7 mouse cellular contexts compared by ENCODE assay signal in genomic region chr1:60409928-60410817, GRCm38 (mm10). TPM values are rescaled to one million over a fixed set of nuclear protein-coding genes. Genes with fewer than 3 reads are reported as not detected.
DNase-seq lines count a peak whose midpoint lies in the region; ATAC-seq and TF ChIP-seq lines count a peak whose summit lies in the region.

No protein-coding gene starts in this region.

- H3K4me1 ChIP-seq in heart, embryonic 14.5 days (ENCODE audit: control insufficient read depth in 2 of 2, insufficient read depth in 2 of 2, low read length in 2 of 2): peaks cover 2 to 21% of the 10 kb centered on the region in 2 experiments; a peak in 3 of 4 replicates
- H3K4me1 ChIP-seq in lung, adult 2 months (ENCODE audit: control insufficient read depth, insufficient read depth, low read length): peaks cover 3% of the 10 kb centered on the region
- H3K4me1 ChIP-seq in olfactory bulb, adult 2 months (ENCODE audit: control insufficient read depth, insufficient read depth, low read length): no peaks in the 10 kb centered on the region

- H3K9ac ChIP-seq in heart, embryonic 14.5 days (ENCODE audit: low read length): peak overlapping the region; percentile 95

- peak overlapping the region; percentile 79 for H3K4me2 ChIP-seq in heart, embryonic 14.5 days (ENCODE audit: low read length)

- H3K4me3 ChIP-seq in heart, embryonic 14.5 days (ENCODE audit: control insufficient read depth in 1 of 2, insufficient read depth in 1 of 2, low read depth in 1 of 2, low read length in 2 of 2): peak overlapping the region; percentile 95
- peak overlapping the region; percentile 91 for H3K4me3 ChIP-seq in lung, adult 2 months (replicated peaks; ENCODE audit: extremely low read depth, low read depth, low read length)
- peak overlapping the region; percentile 58 for H3K4me3 ChIP-seq in olfactory bulb, adult 2 months (ENCODE audit: insufficient read depth, low read depth, low read length)

- peak; percentile 70 for ATAC-seq in heart, embryonic 14.5 days (ENCODE audit: insufficient number of reproducible peaks, insufficient read depth, low FRiP score, low read depth)

- H3K36me3 ChIP-seq in heart, embryonic 14.5 days (ENCODE audit: control insufficient read depth, insufficient read depth, low read length): no peaks in the 10 kb centered on the region

- H3K9me3 ChIP-seq in heart, embryonic 14.5 days (ENCODE audit: control insufficient read depth, low read length): no peaks in the 10 kb centered on the region

- H3K27ac ChIP-seq in heart, embryonic 14.5 days (replicated peaks in 1 of 2; ENCODE audit: control insufficient read depth in 1 of 2, insufficient read depth in 1 of 2, low read depth in 2 of 2, low read length in 2 of 2): peak overlapping the region; percentile 73 to 93
- peak overlapping the region; percentile 70 for H3K27ac ChIP-seq in olfactory bulb, adult 2 months (ENCODE audit: insufficient read depth, low read depth, low read length)

- 2% methylated on average over 47 of the region's 54 CpGs for WGBS in heart, embryonic 14.5 days
- under 1% methylated on average over 41 of the region's 54 CpGs for WGBS in lung, adult 2 months
- 2% methylated on average over 52 of the region's 54 CpGs for WGBS in olfactory bulb, adult 2 months

- no peak for TF ChIP-seq POLR2A in lung, adult 2 months (IDR thresholded peaks at IDR 0.05; ENCODE audit: borderline replicate concordance, extremely low read depth, low read depth, low read length)
- no peak for TF ChIP-seq POLR2A in olfactory bulb, adult 2 months (IDR thresholded peaks at IDR 0.05; ENCODE audit: insufficient read depth, low read depth, low read length)

- peak; percentile 27 for DNase-seq in ES-CJ7 (ENCODE audit: low read depth, low spot score)
- peak; percentile 59 for DNase-seq in adrenal gland, adult 2 months
- DNase-seq in embryo, embryonic 11.5 days (ENCODE audit: low read depth, low spot score): peak; percentile 23
- DNase-seq in kidney, postnatal 25 days: peak; percentile 35 to 62
- no peak for DNase-seq in lung, adult 2 months

- H3K27me3 ChIP-seq in heart, embryonic 14.5 days (ENCODE audit: control insufficient read depth, insufficient read depth, low read length): no peaks in the 10 kb centered on the region

- no peak for TF ChIP-seq CTCF in lung, adult 2 months (IDR thresholded peaks at IDR 0.05; ENCODE audit: insufficient read depth, low read length)
- no peak for TF ChIP-seq CTCF in olfactory bulb, adult 2 months (IDR thresholded peaks at IDR 0.05; ENCODE audit: insufficient read depth, low read depth, low read length)

RNA-seq across cellular contexts. Expression of gene Abi2, which starts 0.8 kb away (rescaled TPM):
- total RNA-seq in adrenal gland, adult 2 months (2021): 10 to 100 TPM; 34.1 to 34.5 TPM
- polyA plus RNA-seq in adrenal gland, adult 2 months (2012; rRNA removed): 4.0 and 5.9 TPM in 2 replicates
- 35.0 and 38.5 TPM in 2 replicates for polyA plus RNA-seq in heart, embryonic 14.5 days (2014; fragmentation: Nextera tagmentation; extraction: Ambion mirVana)
- 5.0 and 5.4 TPM in 2 replicates for polyA plus RNA-seq in lung, adult 2 months (2012; rRNA removed)
- polyA plus RNA-seq in olfactory bulb, adult 2 months (2012; ENCODE audit: insufficient read depth, insufficient read length, low replicate concordance, missing spikeins): 401 TPM in 1 of 2 replicates, not detected in the other
